Mouse (Mus musculus) midbrain, embryonic 15.5 days (tissue): ENCODE data around the gene Nmnat3. TPM values are rescaled to one million over a fixed set of nuclear protein-coding genes. Genes with fewer than 3 reads are reported as not detected.

Source experiments
- ATAC-seq: fragments of 200-750 bp; cut with Nextera tagmentation; replicated peaks from 2 replicates; pipeline ENCODE4 v1.8.0; 2017; ENCODE audit warnings: moderate TSS enrichment
- H3K27ac ChIP-seq: fragments of 300-500 bp; sonication (generic); 2 replicates; pipeline ENCODE4 v1.5.1; 2015; ENCODE audit warnings: mild to moderate bottlenecking, inconsistent platforms
- H3K27me3 ChIP-seq: fragments of 300-500 bp; sonication (generic); replicated peaks from 2 replicates; pipeline ENCODE4 v1.6.1; 2015; ENCODE audit warnings: inconsistent platforms
- H3K36me3 ChIP-seq: fragments of 300-500 bp; sonication (generic); replicated peaks from 2 replicates; pipeline ENCODE4 v1.6.1; 2015; ENCODE audit warnings: inconsistent platforms
- H3K4me1 ChIP-seq: fragments of 300-500 bp; sonication (generic); 2 replicates; pipeline ENCODE4 v1.6.1; 2015; ENCODE audit warnings: inconsistent platforms
- H3K4me2 ChIP-seq: fragments of 300-500 bp; sonication (generic); 2 replicates; pipeline ENCODE4 v1.6.1; 2015; ENCODE audit warnings: inconsistent platforms, mild to moderate bottlenecking, moderate library complexity
- H3K4me3 ChIP-seq: fragments of 300-500 bp; sonication (generic); 2 replicates; pipeline ENCODE4 v1.5.1; 2015; ENCODE audit warnings: mild to moderate bottlenecking, inconsistent platforms
- H3K9ac ChIP-seq: fragments of 300-500 bp; sonication (generic); 2 replicates; pipeline ENCODE4 v1.6.1; 2015; ENCODE audit warnings: mild to moderate bottlenecking, inconsistent platforms
- H3K9me3 ChIP-seq: fragments of 300-500 bp; sonication (generic); 2 replicates; pipeline ENCODE4 v1.6.1; 2016; ENCODE audit warnings: inconsistent platforms
- WGBS: fragments of 180-500 bp; shearing (Covaris S2); methylation state at CpG from one replicate; pipeline ENCODE4 v1.1.7; 2015; ENCODE audit warnings: mixed read lengths; 5-methylcytosine and 5-hydroxymethylcytosine counted together
- polyA plus RNA-seq: library from polyadenylated mRNA; unstranded; fragments of >200 nt; fragmentation: Nextera tagmentation; extraction: Ambion mirVana; gene quantifications from 2 replicates; pipeline ENCODE4 v1.2.1, GENCODE M21; 2015

Nmnat3 gene
- polyA plus RNA-seq, 1 experiment from 2014 or later, result 0.84 TPM

- Histone ChIP-seq H3K27me3 (no peaks in the 10 kb centered on the region), H3K9ac (no peak overlapping the region), H3K4me2 (no peak overlapping the region), H3K9me3 (no peaks in the 10 kb centered on the region), H3K4me1 (no peaks in the 10 kb centered on the region), H3K36me3 (no peaks in the 10 kb centered on the region), H3K27ac (no peak overlapping the region), H3K4me3 (no peak overlapping the region)
- ATAC-seq, result no peak
- 76% methylated on average over 1 of the region's 1 CpGs for WGBS
These were observed 3.4 kb downstream of the Nmnat3 start for GRCm38 (mm10) chr9:98290591-98290990.

- Histone ChIP-seq H3K27ac (peak overlapping the region; percentile 53), H3K36me3 (no peaks in the 10 kb centered on the region), H3K9me3 (no peaks in the 10 kb centered on the region), H3K4me1 (peaks cover 14% of the 10 kb centered on the region), H3K4me2 (peak overlapping the region; percentile 96), H3K9ac (peak overlapping the region; percentile 42), H3K27me3 (0 out of 2 replicates have a peak, but pooled peaks cover 5% of the 10 kb centered on the region), H3K4me3 (peak overlapping the region; percentile 57)
- ATAC-seq, result peak; percentile 88
- WGBS, result 1% methylated on average over 56 of the region's 56 CpGs
These were observed 9.4 kb downstream of the Nmnat3 start for GRCm38 (mm10) chr9:98296383-98297201.

GRCm38 (mm10) chr9:98297234-98297936, 10.2 kb downstream of the Nmnat3 start:
- Histone ChIP-seq H3K4me3 (peak overlapping the region; percentile 57), H3K4me2 (peak overlapping the region; percentile 96), H3K27ac (no peak overlapping the region), H3K9me3 (no peaks in the 10 kb centered on the region), H3K27me3 (0 out of 2 replicates have a peak, but pooled peaks cover 5% of the 10 kb centered on the region), H3K36me3 (no peaks in the 10 kb centered on the region), H3K9ac (peak overlapping the region; percentile 42; the same call in 1 of the 2 replicates), H3K4me1 (peaks cover 14% of the 10 kb centered on the region)
- ATAC-seq, result peak; percentile 62
- 18% methylated on average over 12 of the region's 12 CpGs for WGBS

GRCm38 (mm10) chr9:98297937-98298595, 10.8 kb downstream of the Nmnat3 start:
- H3K36me3 ChIP-seq, result no peaks in the 10 kb centered on the region
- 0 out of 2 replicates have a peak, but pooled peaks cover 5% of the 10 kb centered on the region for H3K27me3 ChIP-seq
- peaks cover 14% of the 10 kb centered on the region for H3K4me1 ChIP-seq
- 72% methylated on average over 6 of the region's 6 CpGs for WGBS
- no peak overlapping the region for H3K9ac ChIP-seq
- no peaks in the 10 kb centered on the region for H3K9me3 ChIP-seq
- no peak overlapping the region for H3K4me2 ChIP-seq
- no peak overlapping the region for H3K27ac ChIP-seq
- no peak overlapping the region for H3K4me3 ChIP-seq
- ATAC-seq, result no peak

- Histone ChIP-seq H3K27ac (no peak overlapping the region), H3K4me2 (no peak overlapping the region), H3K4me3 (no peak overlapping the region), H3K9me3 (no peaks in the 10 kb centered on the region), H3K4me1 (peaks cover 14% of the 10 kb centered on the region), H3K9ac (no peak overlapping the region), H3K36me3 (no peaks in the 10 kb centered on the region), H3K27me3 (0 out of 2 replicates have a peak, but pooled peaks cover 5% of the 10 kb centered on the region)
- ATAC-seq, result no peak
- 58% methylated on average over 3 of the region's 3 CpGs for WGBS
These were observed 11.5 kb downstream of the Nmnat3 start for GRCm38 (mm10) chr9:98298761-98299160.

- Histone ChIP-seq H3K27ac (no peak overlapping the region), H3K9me3 (no peaks in the 10 kb centered on the region), H3K27me3 (0 out of 2 replicates have a peak, but pooled peaks cover 5% of the 10 kb centered on the region), H3K9ac (no peak overlapping the region), H3K4me1 (peaks cover 14% of the 10 kb centered on the region), H3K36me3 (no peaks in the 10 kb centered on the region), H3K4me3 (no peak overlapping the region), H3K4me2 (no peak overlapping the region)
- 92% methylated on average over 7 of the region's 7 CpGs for WGBS
- no peak for ATAC-seq
These were observed 12.0 kb downstream of the Nmnat3 start for GRCm38 (mm10) chr9:98299235-98299634.

GRCm38 (mm10) chr9:98300582-98300981, 13.3 kb downstream of the Nmnat3 start:
- no peak overlapping the region for H3K4me3 ChIP-seq
- H3K9ac ChIP-seq, result no peak overlapping the region
- peaks cover 14% of the 10 kb centered on the region for H3K4me1 ChIP-seq
- H3K27ac ChIP-seq, result no peak overlapping the region
- no peaks in the 10 kb centered on the region for H3K36me3 ChIP-seq
- WGBS, result 87% methylated on average over 7 of the region's 7 CpGs
- no peak overlapping the region for H3K4me2 ChIP-seq
- no peaks in the 10 kb centered on the region for H3K9me3 ChIP-seq
- no peak for ATAC-seq
- 0 out of 2 replicates have a peak, but pooled peaks cover 5% of the 10 kb centered on the region for H3K27me3 ChIP-seq

- H3K4me1 ChIP-seq, result no peaks in the 10 kb centered on the region
- no peak for ATAC-seq
- H3K4me2 ChIP-seq, result no peak overlapping the region
- no peak overlapping the region for H3K4me3 ChIP-seq
- no peaks in the 10 kb centered on the region for H3K27me3 ChIP-seq
- WGBS, result 84% methylated on average over 6 of the region's 6 CpGs
- H3K36me3 ChIP-seq, result no peaks in the 10 kb centered on the region
- no peak overlapping the region for H3K9ac ChIP-seq
- no peaks in the 10 kb centered on the region for H3K9me3 ChIP-seq
- no peak overlapping the region for H3K27ac ChIP-seq
These were observed 19.8 kb downstream of the Nmnat3 start for GRCm38 (mm10) chr9:98307011-98307410.

- Histone ChIP-seq H3K36me3 (no peaks in the 10 kb centered on the region), H3K4me2 (no peak overlapping the region), H3K27ac (no peak overlapping the region), H3K27me3 (no peaks in the 10 kb centered on the region), H3K4me1 (no peaks in the 10 kb centered on the region), H3K4me3 (no peak overlapping the region), H3K9ac (no peak overlapping the region), H3K9me3 (no peaks in the 10 kb centered on the region)
- ATAC-seq, result no peak
- 75% methylated on average over 12 of the region's 12 CpGs for WGBS
These were observed 24.2 kb downstream of the Nmnat3 start for GRCm38 (mm10) chr9:98311316-98311965.

- Histone ChIP-seq H3K27me3 (no peaks in the 10 kb centered on the region), H3K9ac (no peak overlapping the region), H3K4me1 (no peaks in the 10 kb centered on the region), H3K4me2 (no peak overlapping the region), H3K4me3 (no peak overlapping the region), H3K27ac (no peak overlapping the region), H3K36me3 (no peaks in the 10 kb centered on the region), H3K9me3 (no peaks in the 10 kb centered on the region)
- no peak for ATAC-seq
- WGBS, result 85% methylated on average over 6 of the region's 6 CpGs
These were observed 25.6 kb downstream of the Nmnat3 start for GRCm38 (mm10) chr9:98312622-98313374.

- H3K36me3 ChIP-seq, result no peaks in the 10 kb centered on the region
- H3K27me3 ChIP-seq, result no peaks in the 10 kb centered on the region
- no peak overlapping the region for H3K27ac ChIP-seq
- ATAC-seq, result no peak
- H3K4me3 ChIP-seq, result no peak overlapping the region
- peaks cover 3% of the 10 kb centered on the region for H3K4me1 ChIP-seq
- H3K4me2 ChIP-seq, result no peak overlapping the region
- WGBS, result 85% methylated on average over 6 of the region's 6 CpGs
- no peak overlapping the region for H3K9ac ChIP-seq
- no peaks in the 10 kb centered on the region for H3K9me3 ChIP-seq
These were observed 26.4 kb downstream of the Nmnat3 start for GRCm38 (mm10) chr9:98313587-98313986.
